Mouse (Mus musculus) myocyte (in vitro differentiated cells): Measurements from ENCODE around the gene Zan.

Experiments used
- E2F4 ChIP-seq: IDR thresholded peaks from one replicate; pipeline ENCODE4 v1.6.1; 2011; ENCODE audit warnings: mild to moderate bottlenecking, control low read depth, moderate library complexity; ENCODE audit not compliant: insufficient read depth
- MYOG ChIP-seq, 3 experiments: IDR thresholded peaks; one replicate each; pipeline ENCODE4 v1.6.1; 2011; ENCODE audit warnings: control low read depth in 2 of 3, low read depth in 2 of 3, mild to moderate bottlenecking in 2 of 3; ENCODE audit not compliant: insufficient read length in 2 of 3, control insufficient read depth in 1 of 3, insufficient read depth in 1 of 3
- POLR2A ChIP-seq: IDR thresholded peaks from one replicate; pipeline ENCODE4 v1.6.1; 2011; ENCODE audit warnings: low read depth, mild to moderate bottlenecking, control low read depth, moderate library complexity; ENCODE audit not compliant: insufficient read length
- POLR2AphosphoS2 ChIP-seq: IDR thresholded peaks from one replicate; pipeline ENCODE4 v1.6.1; 2011; ENCODE audit warnings: low read depth, control low read depth; ENCODE audit not compliant: insufficient read length
- TCF3 ChIP-seq: IDR thresholded peaks from one replicate; pipeline ENCODE4 v1.6.1; 2011; ENCODE audit warnings: low read depth, control low read depth; ENCODE audit not compliant: insufficient read length
- USF1 ChIP-seq: IDR thresholded peaks from one replicate; pipeline ENCODE4 v1.6.1; 2011; ENCODE audit warnings: low read depth, mild to moderate bottlenecking, control low read depth, moderate library complexity

DNA sequence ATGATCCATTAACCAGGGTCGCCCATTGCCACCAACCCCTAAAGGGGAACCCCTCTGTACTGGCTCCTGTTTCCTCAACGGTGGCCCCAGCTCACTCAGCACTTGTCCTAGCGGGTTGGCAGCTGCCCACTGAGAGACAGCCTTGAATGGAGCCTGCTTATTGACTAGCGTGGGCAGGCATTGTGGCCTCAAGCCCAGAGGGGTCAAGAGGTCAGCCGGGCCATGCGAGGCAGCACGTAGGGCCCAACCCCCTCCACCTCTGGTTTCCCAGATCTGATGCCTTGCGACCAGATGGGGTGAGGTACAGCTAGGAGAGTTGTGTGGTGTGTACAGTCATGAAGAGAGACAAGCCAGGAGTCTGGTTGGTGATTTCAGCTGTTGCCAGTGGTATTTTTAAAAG, 5.0 kb upstream of the Zan start:
- TF ChIP-seq POLR2A (no peak), POLR2AphosphoS2 (no peak), USF1 (no peak), E2F4 (no peak), MYOG (IDR thresholded peaks at IDR 0.05; ENCODE audit: control insufficient read depth in 1 of 3, insufficient read depth in 1 of 3, insufficient read length in 2 of 3, low read depth in 2 of 3) (no peak), TCF3 (no peak)
